Mouse (Mus musculus) MEL (cell line): ENCODE results near the gene Mroh2a.

Source experiments
- BHLHE40 ChIP-seq: IDR thresholded peaks from 2 replicates; pipeline ENCODE4 v1.6.1; 2012; ENCODE audit warnings: low read depth, mild to moderate bottlenecking, inconsistent platforms, low read length, improper control_type of control experiment, borderline replicate concordance
- CTCF ChIP-seq, 3 experiments: IDR thresholded peaks in 2 of 3; conservative IDR thresholded peaks in 1 of 3; 2 replicates each; pipeline ENCODE4 v1.5.1; 2011 to 2012; ENCODE audit warnings: low read length in 3 of 3, low read depth in 2 of 3, mild to moderate bottlenecking in 2 of 3, improper control_type of control experiment in 1 of 3, inconsistent platforms in 1 of 3, mixed read lengths in 1 of 3, moderate library complexity in 1 of 3; ENCODE audit not compliant: control insufficient read depth in 1 of 3, insufficient read depth in 1 of 3, poor library complexity in 1 of 3, severe bottlenecking in 1 of 3
- EP300 ChIP-seq, 2 experiments: IDR thresholded peaks; 2 replicates each; pipeline ENCODE4 v1.6.1; 2011; ENCODE audit warnings: improper control_type of control experiment in 2 of 2, low read length in 2 of 2, low read depth in 1 of 2, mild to moderate bottlenecking in 1 of 2
- UBTF ChIP-seq: IDR thresholded peaks from 2 replicates; pipeline ENCODE4 v1.6.1; 2012; ENCODE audit warnings: low read depth, mild to moderate bottlenecking, inconsistent platforms, low read length, improper control_type of control experiment, moderate library complexity, borderline replicate concordance; ENCODE audit not compliant: insufficient read depth
- USF2 ChIP-seq, 2 experiments: IDR thresholded peaks; 2 replicates each; pipeline ENCODE4 v1.6.1; 2011 to 2012; ENCODE audit warnings: improper control_type of control experiment in 2 of 2, low read length in 2 of 2, borderline replicate concordance in 1 of 2, inconsistent platforms in 1 of 2, low read depth in 1 of 2, mild to moderate bottlenecking in 1 of 2; ENCODE audit not compliant: insufficient read depth in 1 of 2

DNA sequence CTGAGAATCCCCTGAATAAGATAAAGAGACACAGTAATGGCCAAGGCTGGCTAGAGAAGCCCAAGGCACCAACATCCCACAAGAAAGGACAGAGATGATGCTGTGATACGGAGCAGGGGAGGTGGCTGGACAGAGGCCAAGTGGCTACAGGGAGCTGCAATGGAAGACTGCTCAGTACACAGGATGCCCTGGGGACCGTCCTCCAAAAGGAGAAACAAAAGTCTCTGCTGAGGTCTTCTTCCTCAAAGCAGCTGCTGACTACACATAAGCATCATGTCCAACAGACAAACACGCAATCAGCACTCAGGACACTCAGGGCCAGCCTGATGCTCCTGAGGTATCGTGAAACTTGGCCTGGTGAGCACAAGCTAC, 38.1 kb downstream of the Mroh2a start:
- TF ChIP-seq UBTF = no peak
- TF ChIP-seq EP300 (IDR thresholded peaks at IDR 0.05; ENCODE audit: low read depth in 1 of 2, low read length in 2 of 2) = no peak
- TF ChIP-seq BHLHE40 = no peak
- TF ChIP-seq USF2 (IDR thresholded peaks at IDR 0.05; ENCODE audit: borderline replicate concordance in 1 of 2, insufficient read depth in 1 of 2, low read depth in 1 of 2, low read length in 2 of 2) = no peak
- no peak for TF ChIP-seq CTCF (IDR thresholded peaks at IDR 0.05 in 2 of 3, conservative IDR thresholded peaks at IDR 0.05 in 1 of 3; ENCODE audit: control insufficient read depth in 1 of 3, insufficient read depth in 1 of 3, low read depth in 2 of 3, low read length in 3 of 3, poor library complexity in 1 of 3, severe bottlenecking in 1 of 3)
